Mouse (Mus musculus): Measurements from ENCODE around the gene Rasal2.

- TF ChIP-seq EP300 (IDR thresholded peaks at IDR 0.05; ENCODE audit: low read depth in 1 of 2, low read length in 2 of 2), result no peak
- TF ChIP-seq CTCF (IDR thresholded peaks at IDR 0.05 in 2 of 3, conservative IDR thresholded peaks at IDR 0.05 in 1 of 3; ENCODE audit: control insufficient read depth in 1 of 3, insufficient read depth in 1 of 3, low read depth in 2 of 3, low read length in 3 of 3, poor library complexity in 1 of 3, severe bottlenecking in 1 of 3), result no peak
- no peak for TF ChIP-seq ZNF384 (IDR thresholded peaks at IDR 0.05; ENCODE audit: low read depth, low read length)
- no peak for TF ChIP-seq ZKSCAN1 (IDR thresholded peaks at IDR 0.05; ENCODE audit: low read depth, low read length)
- no peak for TF ChIP-seq TCF12 (IDR thresholded peaks at IDR 0.05; ENCODE audit: low read depth, low read length)
- TF ChIP-seq MAZ (IDR thresholded peaks at IDR 0.05; ENCODE audit: low read depth, low read length), result no peak
- no peak for TF ChIP-seq ZC3H11A (IDR thresholded peaks at IDR 0.05; ENCODE audit: low read depth, low read length)
- no peak for TF ChIP-seq ZMIZ1 (IDR thresholded peaks at IDR 0.05; ENCODE audit: low read depth, low read length)
- TF ChIP-seq POLR2A (IDR thresholded peaks at IDR 0.05; ENCODE audit: control insufficient read depth in 1 of 2, insufficient read depth in 1 of 2, low read depth in 1 of 2, low read length in 2 of 2, poor library complexity in 1 of 2), result no peak
- no peak for TF ChIP-seq MEF2A (IDR thresholded peaks at IDR 0.05; ENCODE audit: extremely low read depth, insufficient replicate concordance, low read depth, low read length, poor library complexity, severe bottlenecking)
- TF ChIP-seq ETS1 (IDR thresholded peaks at IDR 0.05; ENCODE audit: low read depth, low read length), result no peak
Observed at GRCm38 (mm10) chr1:157447142-157447541, 34.7 kb upstream of the Rasal2 start.

Measured in MEL (cell line).